Mouse (Mus musculus) heart, embryonic 11.5 days (tissue): ENCODE measurements around the gene Lactb. TPM values are rescaled to one million over a fixed set of nuclear protein-coding genes. Genes with fewer than 3 reads are reported as not detected.

ENCODE experiments used
- ATAC-seq: fragments of 200-750 bp; cut with Nextera tagmentation; replicated peaks from 2 replicates; pipeline ENCODE4 v1.8.0; 2017; ENCODE audit warnings: moderate library complexity; ENCODE audit not compliant: insufficient number of reproducible peaks, low FRiP score, low TSS enrichment
- H3K27ac ChIP-seq: fragments of 300-500 bp; sonication (generic); 2 replicates; pipeline ENCODE4 v1.5.1; 2014; ENCODE audit warnings: mild to moderate bottlenecking, low read depth, low read length
- H3K27me3 ChIP-seq: fragments of 300-500 bp; sonication (generic); 2 replicates; pipeline ENCODE4 v1.6.1; 2014; ENCODE audit warnings: mild to moderate bottlenecking, low read length, mixed read lengths; ENCODE audit not compliant: control insufficient read depth, insufficient read depth
- H3K36me3 ChIP-seq: fragments of 300-500 bp; sonication (generic); 2 replicates; pipeline ENCODE4 v1.6.1; 2014; ENCODE audit warnings: mild to moderate bottlenecking, low read length, moderate library complexity, mixed read lengths; ENCODE audit not compliant: control insufficient read depth, insufficient read depth
- H3K4me1 ChIP-seq: fragments of 300-500 bp; sonication (generic); 2 replicates; pipeline ENCODE4 v1.6.1; 2014; ENCODE audit warnings: low read length; ENCODE audit not compliant: control insufficient read depth, insufficient read depth
- H3K4me2 ChIP-seq: fragments of 300-500 bp; sonication (generic); 2 replicates; pipeline ENCODE4 v1.6.1; 2014; ENCODE audit warnings: mild to moderate bottlenecking, moderate library complexity
- H3K4me3 ChIP-seq: fragments of 300-500 bp; sonication (generic); 2 replicates; pipeline ENCODE4 v1.5.1; 2014; ENCODE audit warnings: low read depth, low read length
- H3K9ac ChIP-seq: fragments of 300-500 bp; sonication (generic); 2 replicates; pipeline ENCODE4 v1.6.1; 2014; ENCODE audit warnings: mild to moderate bottlenecking, low read depth, low read length, moderate library complexity
- H3K9me3 ChIP-seq: fragments of 300-500 bp; sonication (generic); replicated peaks from 2 replicates; pipeline ENCODE4 v1.6.1; 2016; ENCODE audit warnings: low read length; ENCODE audit not compliant: control insufficient read depth
- WGBS: fragments of 180-500 bp; shearing (Covaris S2); extraction: QIAGEN DNeasy Blood & Tissue Kit; methylation state at CpG from one replicate; pipeline ENCODE4 v1.1.7; 2014; ENCODE audit not compliant: insufficient replicate concordance; 5-methylcytosine and 5-hydroxymethylcytosine counted together
- polyA plus RNA-seq: library from polyadenylated mRNA; unstranded; fragments of >200 nt; fragmentation: Nextera tagmentation; extraction: Ambion mirVana; gene quantifications from 2 replicates; pipeline ENCODE4 v1.2.1, GENCODE M21; 2014

Gene Lactb
- polyA plus RNA-seq, 1 experiment from 2014 or later = 12.2 TPM

DNA sequence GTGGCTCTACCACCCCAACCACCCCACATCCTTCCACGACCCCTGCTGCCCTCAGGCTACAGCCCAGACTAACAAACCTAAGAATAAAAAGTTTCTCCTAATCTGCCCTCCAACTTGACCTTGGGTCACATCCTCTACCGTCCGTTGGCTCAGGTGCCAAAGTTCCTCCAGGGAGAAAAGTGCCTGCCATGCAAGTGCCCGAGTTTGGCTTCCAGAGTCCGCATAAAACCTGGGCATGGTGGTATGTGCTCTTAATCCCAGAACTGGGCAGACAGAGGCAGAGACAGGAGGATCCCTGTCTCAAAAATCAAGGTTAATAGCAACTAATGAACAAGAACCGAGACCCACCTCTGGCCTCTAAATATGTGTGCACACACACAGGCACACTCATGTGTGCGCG is 68.2 kb downstream of the Lactb start:
- no peak overlapping the region for H3K4me2 ChIP-seq
- ATAC-seq = no peak
- no peak overlapping the region for H3K9ac ChIP-seq
- H3K9me3 ChIP-seq = no peaks in the 10 kb centered on the region
- 84% methylated on average over 8 of the region's 8 CpGs for WGBS
- H3K4me3 ChIP-seq = no peak overlapping the region
- H3K36me3 ChIP-seq = no peaks in the 10 kb centered on the region
- H3K27ac ChIP-seq = no peak overlapping the region
- H3K27me3 ChIP-seq = no peaks in the 10 kb centered on the region
- 0 out of 2 replicates have a peak, but pooled peaks cover 8% of the 10 kb centered on the region for H3K4me1 ChIP-seq

DNA sequence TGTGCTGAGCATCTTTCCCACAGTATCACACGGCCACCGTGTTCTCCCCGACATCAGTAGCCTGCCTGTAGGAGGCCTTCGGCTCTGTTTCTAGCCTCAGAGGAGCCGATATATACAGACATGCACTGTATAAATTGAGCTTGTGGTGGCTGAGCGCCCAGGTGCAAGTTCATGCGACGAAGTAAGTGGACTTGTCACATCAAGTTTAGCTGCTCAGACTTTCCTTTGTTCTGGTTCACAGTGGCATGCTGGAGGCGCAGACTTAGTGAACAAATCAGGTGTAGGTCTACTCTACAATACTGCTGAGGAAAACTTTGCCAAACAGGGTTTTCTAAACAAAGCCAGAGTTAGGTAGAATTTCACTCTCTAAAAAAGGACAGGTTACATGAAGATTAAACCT is 69.3 kb downstream of the Lactb start:
- Histone ChIP-seq H3K27me3 (no peaks in the 10 kb centered on the region), H3K4me1 (0 out of 2 replicates have a peak, but pooled peaks cover 8% of the 10 kb centered on the region), H3K4me3 (no peak overlapping the region), H3K9ac (no peak overlapping the region), H3K36me3 (no peaks in the 10 kb centered on the region), H3K27ac (no peak overlapping the region), H3K9me3 (no peaks in the 10 kb centered on the region), H3K4me2 (no peak overlapping the region)
- WGBS = 77% methylated on average over 9 of the region's 9 CpGs
- ATAC-seq = no peak

Other genes starting within 250 kb of the Lactb start
- 8.2 and 8.9 TPM in 2 replicates for gene Aph1b, start 180.0 kb downstream of the Lactb start, polyA plus RNA-seq
- gene Gm10647, start 178.4 kb downstream of the Lactb start, polyA plus RNA-seq = 0.60 and 0.83 TPM in 2 replicates
- gene Aph1c, start 140.8 kb downstream of the Lactb start, polyA plus RNA-seq = 0.34 and 1.1 TPM in 2 replicates
- 23.6 and 24.4 TPM in 2 replicates for gene Rab8b, start 55.8 kb downstream of the Lactb start, polyA plus RNA-seq
- 614 and 628 TPM in 2 replicates for gene Rps27l, start 29.4 kb downstream of the Lactb start, polyA plus RNA-seq
- gene Tpm1, start 73.9 kb upstream of the Lactb start, polyA plus RNA-seq = 4,955 and 5,093 TPM in 2 replicates